Mouse (Mus musculus) midbrain, embryonic 12.5 days (tissue): ENCODE results near the gene Gm9887. TPM values are rescaled to one million over a fixed set of nuclear protein-coding genes. Genes with fewer than 3 reads are reported as not detected.

Experiments
- ATAC-seq: fragments of 200-750 bp; cut with Nextera tagmentation; 2 replicates; pipeline ENCODE4 v1.8.0; 2017; ENCODE audit warnings: low read depth, moderate TSS enrichment, moderate library complexity; ENCODE audit not compliant: low FRiP score
- H3K27ac ChIP-seq: fragments of 300-500 bp; sonication (generic); replicated peaks from 2 replicates; pipeline ENCODE4 v1.5.1; 2016; ENCODE audit warnings: mild to moderate bottlenecking
- H3K27me3 ChIP-seq: fragments of 300-500 bp; sonication (generic); 2 replicates; pipeline ENCODE4 v1.6.1; 2016; ENCODE audit warnings: mild to moderate bottlenecking
- H3K36me3 ChIP-seq: fragments of 300-500 bp; sonication (generic); 2 replicates; pipeline ENCODE4 v1.6.1; 2016
- H3K4me1 ChIP-seq: fragments of 300-500 bp; sonication (generic); 2 replicates; pipeline ENCODE4 v1.6.1; 2016
- H3K4me2 ChIP-seq: fragments of 300-500 bp; sonication (generic); replicated peaks from 2 replicates; pipeline ENCODE4 v1.6.1; 2016; ENCODE audit warnings: mild to moderate bottlenecking, moderate library complexity
- H3K4me3 ChIP-seq: fragments of 300-500 bp; sonication (generic); 2 replicates; pipeline ENCODE4 v1.5.1; 2016; ENCODE audit warnings: mild to moderate bottlenecking
- H3K9ac ChIP-seq: fragments of 300-500 bp; sonication (generic); replicated peaks from 2 replicates; pipeline ENCODE4 v1.6.1; 2016; ENCODE audit warnings: mild to moderate bottlenecking, moderate library complexity
- H3K9me3 ChIP-seq: fragments of 300-500 bp; sonication (generic); 2 replicates; pipeline ENCODE4 v1.6.1; 2016; ENCODE audit warnings: mild to moderate bottlenecking
- WGBS: fragments of 180-500 bp; shearing (Covaris S2); methylation state at CpG from one replicate; pipeline ENCODE4 v1.1.7; 2016; 5-methylcytosine and 5-hydroxymethylcytosine counted together
- polyA plus RNA-seq: library from polyadenylated mRNA; unstranded; fragments of >200 nt; fragmentation: Nextera tagmentation; extraction: Ambion mirVana; gene quantifications from 2 replicates; pipeline ENCODE4 v1.2.1, GENCODE M21; 2016

Gm9887 gene
- 1.6 and 2.3 TPM in 2 replicates for polyA plus RNA-seq

DNA sequence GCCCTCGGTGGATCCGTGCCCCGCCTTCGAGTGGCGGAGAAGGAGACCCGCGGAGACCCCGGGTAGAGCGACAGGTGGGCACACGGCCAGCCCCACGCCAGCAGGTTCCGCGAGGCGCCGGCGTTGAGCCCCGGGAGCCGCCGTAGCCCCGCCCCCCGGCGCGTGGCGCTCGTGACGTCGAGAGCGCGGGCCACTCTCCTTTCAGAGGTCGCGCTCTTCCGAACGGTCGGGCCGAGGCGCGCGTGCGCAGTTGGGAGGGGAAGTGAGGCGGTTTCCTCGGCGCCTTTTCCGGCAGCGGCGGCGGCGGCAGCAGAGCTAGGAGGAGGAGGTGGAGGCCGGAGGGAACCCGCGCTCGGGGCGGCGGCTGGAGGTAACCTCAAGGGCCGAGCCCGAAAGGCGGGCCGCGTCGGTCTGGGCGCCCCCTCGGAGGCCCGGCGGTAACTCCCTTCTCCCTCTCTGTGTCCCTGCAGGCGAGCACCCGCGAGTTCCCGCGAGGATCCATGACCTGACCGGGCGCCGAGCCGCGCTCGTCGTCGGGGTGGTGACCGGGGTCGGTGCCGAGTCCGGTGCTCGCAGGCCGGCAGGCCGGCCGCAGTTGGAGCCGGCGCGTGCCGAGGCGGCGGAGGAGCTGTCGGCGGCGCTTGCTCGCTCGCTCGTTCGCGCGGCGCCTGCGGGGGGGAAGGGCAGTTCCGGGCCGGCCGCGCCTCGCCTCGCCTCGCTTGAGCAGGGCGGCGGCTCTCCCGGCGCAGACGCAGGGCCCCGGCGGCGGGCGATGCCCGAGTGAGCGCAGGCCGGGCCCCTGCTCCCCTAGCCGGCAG, at the start of gene Gm9887, which contains the start of gene Arf6:
TSS of gene Gm9887 (minus strand) at position 605 of the 818 bp plus-strand sequence.
TSS of gene Arf6 (plus strand) at position 297 of the 818 bp plus-strand sequence.
- no peaks in the 10 kb centered on the region for H3K36me3 ChIP-seq
- H3K9ac ChIP-seq = peak within 1 kb of the TSS; percentile 98
- peak within 1 kb of the TSS; percentile 92 for H3K27ac ChIP-seq
- ATAC-seq = peak; percentile 93
- peak within 1 kb of the TSS; percentile 93 for H3K4me2 ChIP-seq
- H3K27me3 ChIP-seq = no peaks in the 10 kb centered on the region
- H3K9me3 ChIP-seq = no peaks in the 10 kb centered on the region
- peaks cover 28% of the 10 kb centered on the region for H3K4me1 ChIP-seq
- under 1% methylated on average over 100 of the region's 121 CpGs for WGBS
- H3K4me3 ChIP-seq = peak within 1 kb of the TSS; percentile 99

DNA sequence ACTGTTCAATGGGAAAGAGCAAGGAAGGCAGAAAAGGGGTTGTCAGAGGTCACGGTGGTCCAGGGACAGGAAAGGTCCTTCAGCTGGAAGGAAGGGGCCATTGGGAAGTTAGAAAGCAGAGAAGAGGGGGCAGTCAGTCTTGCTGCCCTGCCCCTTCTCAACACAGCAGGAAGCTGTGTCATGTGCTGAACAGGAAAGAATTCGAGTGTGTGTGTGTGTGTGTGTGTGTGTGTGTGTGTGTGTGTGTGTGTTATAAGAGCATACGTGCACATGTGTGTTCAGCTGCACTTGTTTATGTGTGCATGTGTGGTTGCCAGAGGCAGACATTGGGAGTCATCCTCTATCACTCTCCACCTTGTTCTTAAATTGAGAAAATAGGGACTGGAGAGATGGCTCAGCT, 48.5 kb upstream of the Gm9887 start:
- Histone ChIP-seq H3K27me3 (no peaks in the 10 kb centered on the region), H3K9ac (no peak overlapping the region), H3K4me3 (no peak overlapping the region), H3K4me1 (peaks cover 4% of the 10 kb centered on the region; the same call in 1 of the 2 replicates), H3K4me2 (no peak overlapping the region), H3K9me3 (no peaks in the 10 kb centered on the region), H3K36me3 (no peaks in the 10 kb centered on the region), H3K27ac (no peak overlapping the region)
- WGBS = 68% methylated on average over 3 of the region's 3 CpGs
- no peak for ATAC-seq

DNA sequence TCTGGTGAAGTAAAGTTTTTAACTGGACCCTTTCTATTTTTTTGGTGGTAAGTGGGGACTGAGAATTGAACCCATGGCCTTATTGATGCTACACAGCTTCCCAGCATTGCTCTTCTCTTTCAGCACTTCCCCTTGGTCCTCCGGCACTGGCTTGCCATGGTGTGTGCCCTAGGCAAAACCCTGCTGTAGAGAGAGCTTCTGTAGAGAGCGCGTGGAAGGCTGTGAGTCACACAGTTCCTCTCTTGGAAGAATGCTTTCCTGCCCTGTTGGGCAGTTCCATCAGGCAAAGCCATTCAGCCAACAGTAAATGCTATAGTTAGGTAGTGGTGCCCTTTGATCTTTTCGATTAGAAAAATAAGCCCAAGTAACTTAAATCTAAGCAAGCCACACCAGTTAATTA, 47.3 kb upstream of the Gm9887 start:
- WGBS = 87% methylated on average over 4 of the region's 4 CpGs

DNA sequence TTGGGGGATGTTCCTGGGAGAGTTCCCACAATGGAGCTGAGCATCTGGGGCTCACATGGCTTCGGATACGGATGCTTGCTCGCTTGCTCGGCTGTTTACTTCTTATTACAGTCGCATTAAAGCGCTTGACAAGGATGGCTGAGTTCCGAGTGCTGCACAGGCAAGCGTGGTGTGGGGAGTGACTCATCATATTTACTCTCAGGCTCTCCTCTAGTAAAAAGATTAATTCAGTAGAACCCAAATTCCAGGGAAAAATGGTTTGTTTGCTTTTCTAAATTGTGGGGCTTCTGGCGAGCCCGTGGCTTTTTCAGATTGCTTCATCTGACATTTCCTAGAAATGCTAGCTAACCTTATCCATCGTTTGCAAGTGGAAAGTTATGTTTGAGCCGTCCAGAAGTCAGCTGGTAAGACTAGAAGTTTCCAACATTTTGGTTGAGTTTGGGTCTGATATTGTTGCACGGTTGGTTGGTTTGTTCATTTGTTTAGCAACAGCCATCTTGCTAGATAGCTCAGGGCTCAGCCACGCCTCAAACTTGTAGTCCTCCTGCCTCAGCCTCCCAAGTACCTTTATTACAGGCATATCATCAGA, 46.9 kb upstream of the Gm9887 start:
- no peak overlapping the region for H3K9ac ChIP-seq
- H3K27me3 ChIP-seq = no peaks in the 10 kb centered on the region
- no peak for ATAC-seq
- H3K36me3 ChIP-seq = no peaks in the 10 kb centered on the region
- 88% methylated on average over 14 of the region's 14 CpGs for WGBS
- no peak overlapping the region for H3K4me3 ChIP-seq
- H3K4me2 ChIP-seq = no peak overlapping the region
- H3K4me1 ChIP-seq = no peaks in the 10 kb centered on the region
- no peaks in the 10 kb centered on the region for H3K9me3 ChIP-seq
- H3K27ac ChIP-seq = no peak overlapping the region

More for the DNA sequence above, 47.3 kb upstream of the Gm9887 start:
- H3K4me1 ChIP-seq = no peaks in the 10 kb centered on the region
- ATAC-seq = no peak
- no peak overlapping the region for H3K4me2 ChIP-seq
- no peak overlapping the region for H3K4me3 ChIP-seq
- no peak overlapping the region for H3K27ac ChIP-seq
- no peaks in the 10 kb centered on the region for H3K27me3 ChIP-seq
- H3K9me3 ChIP-seq = no peaks in the 10 kb centered on the region
- no peaks in the 10 kb centered on the region for H3K36me3 ChIP-seq
- H3K9ac ChIP-seq = no peak overlapping the region

DNA sequence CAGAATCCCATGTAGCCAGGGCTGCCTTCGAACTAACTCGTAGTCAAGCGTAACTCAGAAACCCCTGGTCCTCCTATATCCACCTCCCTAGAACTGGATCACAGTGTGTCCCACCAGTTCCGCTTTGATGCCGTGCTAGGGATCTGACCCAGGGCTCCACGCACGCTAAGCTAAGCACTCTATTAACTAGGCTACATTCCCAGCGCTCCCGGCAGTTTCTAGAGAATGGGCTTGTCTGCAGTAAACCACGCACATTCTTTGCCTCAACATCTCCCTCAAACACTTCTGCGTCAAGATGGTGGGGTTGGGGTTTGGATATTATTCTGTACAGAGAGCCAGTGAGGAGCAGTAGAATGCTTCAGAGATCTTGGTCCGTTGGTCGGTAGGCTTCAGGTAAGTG, 46.3 kb upstream of the Gm9887 start:
- ATAC-seq = no peak
- Histone ChIP-seq H3K36me3 (no peaks in the 10 kb centered on the region), H3K4me1 (no peaks in the 10 kb centered on the region), H3K4me2 (no peak overlapping the region), H3K4me3 (no peak overlapping the region), H3K9ac (no peak overlapping the region), H3K27me3 (no peaks in the 10 kb centered on the region), H3K27ac (no peak overlapping the region), H3K9me3 (no peaks in the 10 kb centered on the region)
- 94% methylated on average over 13 of the region's 13 CpGs for WGBS

DNA sequence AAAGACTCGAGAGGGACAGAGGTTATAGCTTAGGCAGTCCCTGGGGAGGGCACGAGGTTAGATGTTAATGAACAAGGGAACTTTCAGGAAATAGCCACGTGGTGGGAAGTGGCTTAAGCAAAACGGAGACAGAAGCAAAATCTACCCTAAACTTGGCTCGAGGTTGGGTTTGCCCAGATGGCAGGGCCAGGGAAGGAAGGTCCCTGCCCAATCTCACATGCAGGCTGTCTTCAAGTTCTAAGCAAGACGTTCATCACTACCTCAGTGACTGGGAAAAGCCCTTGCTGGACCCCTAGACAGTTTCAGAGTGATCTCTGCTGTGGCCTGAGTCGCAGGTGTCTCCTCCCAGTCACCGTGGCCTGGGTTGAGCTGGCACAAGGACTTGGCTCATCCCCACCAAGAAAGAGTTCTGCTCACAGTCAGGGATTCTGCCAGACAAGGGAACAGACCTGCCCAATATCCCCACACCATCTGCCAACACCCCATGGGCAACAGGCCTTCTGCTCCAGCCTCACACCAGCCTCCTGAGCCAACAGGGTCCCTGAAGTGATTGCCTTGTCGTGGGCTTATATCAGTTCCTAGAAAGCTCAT, 45.5 kb upstream of the Gm9887 start:
- H3K4me1 ChIP-seq = no peaks in the 10 kb centered on the region
- no peak overlapping the region for H3K27ac ChIP-seq
- 68% methylated on average over 9 of the region's 9 CpGs for WGBS
- no peaks in the 10 kb centered on the region for H3K36me3 ChIP-seq
- no peak overlapping the region for H3K9ac ChIP-seq
- ATAC-seq = no peak
- no peak overlapping the region for H3K4me3 ChIP-seq
- H3K27me3 ChIP-seq = no peaks in the 10 kb centered on the region
- no peak overlapping the region for H3K4me2 ChIP-seq
- no peaks in the 10 kb centered on the region for H3K9me3 ChIP-seq

DNA sequence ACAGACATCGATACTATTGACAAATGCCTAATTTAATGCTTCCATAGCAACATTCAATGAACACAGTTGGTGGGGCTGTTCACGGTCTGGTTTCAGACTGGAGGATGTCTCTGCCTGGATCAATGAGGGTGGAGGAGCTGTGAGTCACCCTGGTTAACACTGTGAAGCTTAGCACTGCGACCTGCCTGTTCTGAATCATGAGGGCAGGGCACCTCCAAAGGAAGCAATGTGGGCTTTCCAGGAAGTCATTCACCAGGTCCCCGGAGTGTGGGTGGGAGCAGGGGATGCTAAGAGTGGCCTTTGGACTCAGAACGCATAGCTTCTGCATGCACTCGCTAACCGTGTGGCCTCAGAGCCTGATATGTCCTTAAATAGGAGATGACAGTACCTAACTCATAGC, 44.5 kb upstream of the Gm9887 start:
- no peaks in the 10 kb centered on the region for H3K4me1 ChIP-seq
- no peak for ATAC-seq
- H3K27me3 ChIP-seq = no peaks in the 10 kb centered on the region
- H3K27ac ChIP-seq = no peak overlapping the region
- no peaks in the 10 kb centered on the region for H3K9me3 ChIP-seq
- H3K4me2 ChIP-seq = no peak overlapping the region
- H3K9ac ChIP-seq = no peak overlapping the region
- no peak overlapping the region for H3K4me3 ChIP-seq
- H3K36me3 ChIP-seq = no peaks in the 10 kb centered on the region
- 78% methylated on average over 7 of the region's 7 CpGs for WGBS

DNA sequence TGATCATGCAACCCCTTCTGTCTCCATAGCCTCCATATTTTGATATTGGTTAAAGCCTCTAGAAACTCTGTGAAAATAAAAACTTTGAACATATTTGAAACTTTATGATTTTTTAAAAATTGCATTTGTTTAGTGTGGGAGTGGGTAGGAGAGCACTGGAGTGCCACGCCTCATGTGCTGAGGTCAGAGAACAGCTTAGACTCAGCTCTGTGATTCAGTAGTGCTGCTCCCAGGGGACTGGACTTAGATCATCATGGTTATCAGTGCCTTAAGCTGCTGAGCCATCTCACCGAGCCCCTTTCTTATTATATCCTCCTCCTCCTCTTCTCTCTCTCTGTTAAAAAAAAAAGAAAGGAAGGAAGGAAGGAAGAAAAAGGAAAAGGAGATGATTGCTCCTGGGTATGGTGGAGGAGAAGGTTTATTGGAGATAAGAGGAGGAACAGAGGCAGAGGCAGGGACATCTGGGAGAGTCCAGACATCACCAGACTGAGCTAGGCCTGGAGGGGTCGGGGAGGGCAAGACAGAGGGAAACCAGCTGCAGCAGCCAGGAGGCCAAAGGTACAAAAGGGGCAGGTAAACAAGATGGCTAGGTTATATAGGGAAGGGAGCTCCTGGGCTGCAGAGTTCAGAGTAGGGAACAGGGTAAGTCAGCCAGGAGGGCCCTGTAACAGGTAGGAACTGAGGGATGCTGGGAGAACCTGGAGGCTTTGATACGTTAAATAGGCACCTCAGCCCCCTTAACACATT, 42.7 kb upstream of the Gm9887 start:
- Histone ChIP-seq H3K27me3 (no peaks in the 10 kb centered on the region), H3K4me3 (no peak overlapping the region), H3K36me3 (no peaks in the 10 kb centered on the region), H3K9ac (no peak overlapping the region), H3K27ac (no peak overlapping the region), H3K4me2 (no peak overlapping the region), H3K9me3 (no peaks in the 10 kb centered on the region), H3K4me1 (no peaks in the 10 kb centered on the region)
- ATAC-seq = no peak
- WGBS = 75% methylated on average over 4 of the region's 4 CpGs

DNA sequence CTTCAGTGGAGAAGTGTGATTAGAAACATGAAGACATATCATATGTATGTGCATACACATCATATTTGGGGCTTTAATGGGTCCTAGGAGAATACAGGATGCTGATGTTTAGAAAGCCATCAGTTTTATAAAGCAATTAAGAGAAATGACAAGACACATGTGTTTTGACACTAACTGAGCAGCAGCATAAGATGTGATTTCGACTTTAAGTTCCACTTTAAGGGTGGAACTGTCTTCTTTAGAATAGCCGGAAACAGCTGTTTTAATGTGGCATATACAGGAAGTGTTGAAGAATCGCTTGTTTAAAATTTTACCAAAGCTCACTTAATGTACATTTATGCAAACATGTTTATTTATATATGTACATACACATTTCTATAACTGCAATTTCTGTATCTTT, 41.0 kb upstream of the Gm9887 start:
- H3K9me3 ChIP-seq = no peaks in the 10 kb centered on the region
- no peaks in the 10 kb centered on the region for H3K4me1 ChIP-seq
- 84% methylated on average over 3 of the region's 3 CpGs for WGBS
- no peak overlapping the region for H3K4me3 ChIP-seq
- no peak overlapping the region for H3K4me2 ChIP-seq
- no peak for ATAC-seq
- no peaks in the 10 kb centered on the region for H3K27me3 ChIP-seq
- H3K36me3 ChIP-seq = no peaks in the 10 kb centered on the region
- no peak overlapping the region for H3K9ac ChIP-seq
- H3K27ac ChIP-seq = no peak overlapping the region

DNA sequence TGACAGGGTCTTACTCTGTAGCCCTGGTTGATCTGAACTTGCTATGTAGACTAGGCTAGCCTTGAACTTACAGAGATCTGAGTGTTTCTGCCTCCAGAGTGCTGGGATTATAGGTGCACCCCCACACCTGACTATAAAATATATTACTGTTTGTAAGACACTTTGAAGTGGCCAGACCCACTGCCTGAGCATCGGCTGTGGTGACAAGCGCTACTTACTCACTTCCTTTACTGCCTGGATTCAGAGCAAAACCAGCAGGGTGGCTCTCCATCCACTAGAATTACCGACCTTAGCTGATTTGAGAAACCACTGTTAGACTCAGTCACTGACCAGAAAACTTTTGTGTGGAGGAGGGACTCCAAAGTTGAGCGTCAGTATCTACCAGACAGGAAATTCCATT, 39.7 kb upstream of the Gm9887 start:
- no peak overlapping the region for H3K4me2 ChIP-seq
- no peak overlapping the region for H3K27ac ChIP-seq
- WGBS = 74% methylated on average over 4 of the region's 4 CpGs
- ATAC-seq = no peak
- H3K36me3 ChIP-seq = no peaks in the 10 kb centered on the region
- no peaks in the 10 kb centered on the region for H3K4me1 ChIP-seq
- no peaks in the 10 kb centered on the region for H3K9me3 ChIP-seq
- H3K27me3 ChIP-seq = no peaks in the 10 kb centered on the region
- no peak overlapping the region for H3K9ac ChIP-seq
- H3K4me3 ChIP-seq = no peak overlapping the region

DNA sequence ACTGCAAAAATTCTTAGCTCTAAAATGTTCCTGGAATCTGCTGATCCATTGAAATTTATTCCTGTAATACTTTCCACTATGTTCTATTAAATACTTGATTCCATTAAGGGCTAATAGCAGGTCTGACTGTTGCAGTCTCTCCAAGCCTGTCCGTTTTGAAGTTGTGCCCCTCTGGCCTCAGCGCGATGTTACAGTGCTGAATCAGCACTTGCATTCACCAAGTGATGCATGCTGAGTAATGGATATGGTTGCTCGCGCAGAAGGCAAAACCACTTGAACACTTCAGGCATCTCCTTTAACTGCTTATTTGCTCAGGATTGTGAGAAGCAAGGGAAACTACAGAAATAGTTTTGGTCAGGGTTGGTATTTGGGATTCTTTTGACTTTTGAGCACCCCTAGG, 38.5 kb upstream of the Gm9887 start:
- Histone ChIP-seq H3K9me3 (no peaks in the 10 kb centered on the region), H3K9ac (no peak overlapping the region), H3K27ac (no peak overlapping the region), H3K27me3 (no peaks in the 10 kb centered on the region), H3K4me3 (no peak overlapping the region), H3K4me2 (no peak overlapping the region), H3K4me1 (no peaks in the 10 kb centered on the region), H3K36me3 (no peaks in the 10 kb centered on the region)
- no peak for ATAC-seq
- 81% methylated on average over 5 of the region's 5 CpGs for WGBS
